Mouse (Mus musculus) layer of hippocampus, adult 18-20 months (tissue): ENCODE measurements around the gene Macrod2. TPM values are rescaled to one million over a fixed set of nuclear protein-coding genes. Genes with fewer than 3 reads are reported as not detected.

Source experiments
- DNase-seq, 2 experiments: peaks; one replicate each; pipeline ENCODE4 v3.0.0; 2022; ENCODE audit warnings: low spot score in 2 of 2
- total RNA-seq, 2 experiments: library from RNA; stranded (reverse); gene quantifications; 2 replicates each; pipeline ENCODE4 v1.2.3; 2021

Macrod2 gene
- total RNA-seq, 2 experiments from 2014 or later: 48.7 to 52.0 TPM

GRCm38 (mm10) chr2:140898408-140898985 is 503.4 kb downstream of the Macrod2 start:
- no peak for DNase-seq

GRCm38 (mm10) chr2:140905331-140905730 is 510.2 kb downstream of the Macrod2 start:
- no peak for DNase-seq

- DNase-seq: no peak
Measured at GRCm38 (mm10) chr2:140906123-140906522, 511.0 kb downstream of the Macrod2 start.

GRCm38 (mm10) chr2:140911463-140911862 is 516.4 kb downstream of the Macrod2 start:
- no peak for DNase-seq

- no peak for DNase-seq
Measured at GRCm38 (mm10) chr2:140912179-140912578, 517.1 kb downstream of the Macrod2 start.

- no peak for DNase-seq
Measured at GRCm38 (mm10) chr2:140912931-140913330, 517.8 kb downstream of the Macrod2 start.

DNA sequence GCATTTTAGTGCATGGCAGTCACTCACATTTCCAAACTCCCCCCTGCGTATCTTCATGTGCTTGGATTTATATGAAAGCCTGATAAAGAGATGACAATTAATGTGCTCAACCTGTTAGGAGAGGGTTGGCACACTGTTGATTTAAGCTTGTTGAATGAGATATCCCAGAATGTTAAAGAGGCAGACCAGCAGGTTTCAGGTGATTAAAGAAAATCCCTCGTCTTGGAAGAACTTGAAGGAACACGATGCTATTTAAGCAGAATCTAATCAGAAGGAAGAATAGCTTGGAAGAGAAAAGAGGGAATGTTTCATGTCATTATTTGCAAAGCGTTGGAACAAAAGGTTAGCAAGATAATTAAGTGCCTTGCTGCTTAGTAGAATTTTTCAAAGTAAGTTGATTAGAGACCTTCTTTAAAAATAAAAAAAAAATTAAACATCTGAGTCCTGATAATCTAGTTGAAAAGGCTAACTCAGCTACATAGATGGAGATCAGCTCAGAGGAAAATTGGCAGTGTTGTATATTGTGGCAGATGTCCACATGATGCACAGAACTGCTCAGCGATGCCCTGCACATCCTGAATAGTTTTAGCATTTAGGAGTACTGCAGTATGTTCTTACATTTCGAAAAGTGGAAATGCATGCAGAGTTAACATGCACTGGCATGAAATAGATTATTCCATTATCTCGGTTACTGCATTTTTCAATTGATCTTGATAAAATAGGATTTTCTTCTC is 518.7 kb downstream of the Macrod2 start:
- DNase-seq: peak in 1 of 2 experiments; percentile 41

DNA sequence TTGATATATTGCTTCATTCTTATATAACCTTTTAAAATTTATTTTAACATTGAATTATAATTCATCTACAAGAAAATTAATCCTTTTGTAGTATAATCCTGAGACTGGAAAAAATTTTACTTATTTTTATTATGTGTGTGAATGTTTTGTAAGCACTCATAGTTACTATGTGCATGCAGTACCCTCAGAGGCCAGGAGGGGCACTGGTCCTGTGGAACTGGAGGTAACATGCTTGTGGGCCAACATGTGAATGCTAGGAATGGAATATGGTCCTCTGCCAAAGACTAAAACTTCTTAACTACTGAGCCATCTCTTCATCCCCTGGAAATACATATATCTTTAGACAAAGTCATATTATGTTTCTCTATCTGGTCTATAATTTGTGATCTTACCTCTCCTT is 531.8 kb downstream of the Macrod2 start:
- no peak for DNase-seq

DNA sequence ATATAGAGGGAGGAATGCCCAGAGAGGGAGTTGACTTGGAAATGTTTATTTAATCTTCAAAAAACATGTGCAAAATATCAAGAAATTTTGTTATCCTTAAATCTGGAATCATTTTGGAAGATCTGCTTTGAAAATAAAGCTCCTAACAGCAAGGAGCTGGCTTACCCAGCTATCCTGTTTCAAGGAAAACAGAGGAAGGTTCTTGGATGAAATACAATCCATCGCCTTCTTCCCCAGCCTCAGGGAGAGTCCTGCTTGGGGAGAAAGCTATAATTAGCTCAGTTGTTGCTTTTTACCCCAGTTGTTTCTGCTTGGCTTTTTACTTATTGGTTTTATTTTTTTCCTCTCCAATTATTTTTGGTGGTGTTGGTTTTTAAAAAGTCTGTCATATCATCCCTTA is 539.4 kb downstream of the Macrod2 start:
- no peak for DNase-seq

DNA sequence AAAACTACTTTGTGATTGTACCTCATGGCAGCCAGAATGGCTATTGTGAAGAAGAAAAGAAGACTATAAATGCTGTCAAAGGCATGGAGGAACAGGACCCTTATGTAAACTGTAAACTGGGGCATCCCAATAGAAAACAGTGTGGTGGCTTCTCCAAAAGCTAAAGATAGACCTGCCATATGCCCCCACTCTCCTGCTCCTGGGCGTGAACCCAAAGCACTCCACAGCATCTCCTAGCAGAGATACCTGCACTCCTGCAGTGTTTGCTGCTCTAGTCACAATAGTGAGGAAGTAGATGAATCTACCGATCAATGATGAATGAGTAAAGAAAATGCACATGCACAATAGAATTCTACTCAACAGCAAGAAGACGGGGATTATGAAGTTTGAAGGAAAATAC is 554.4 kb downstream of the Macrod2 start:
- DNase-seq: no peak

- DNase-seq: peak in 1 of 2 experiments; percentile 43
Measured at GRCm38 (mm10) chr2:140959246-140959645, 564.1 kb downstream of the Macrod2 start.

DNA sequence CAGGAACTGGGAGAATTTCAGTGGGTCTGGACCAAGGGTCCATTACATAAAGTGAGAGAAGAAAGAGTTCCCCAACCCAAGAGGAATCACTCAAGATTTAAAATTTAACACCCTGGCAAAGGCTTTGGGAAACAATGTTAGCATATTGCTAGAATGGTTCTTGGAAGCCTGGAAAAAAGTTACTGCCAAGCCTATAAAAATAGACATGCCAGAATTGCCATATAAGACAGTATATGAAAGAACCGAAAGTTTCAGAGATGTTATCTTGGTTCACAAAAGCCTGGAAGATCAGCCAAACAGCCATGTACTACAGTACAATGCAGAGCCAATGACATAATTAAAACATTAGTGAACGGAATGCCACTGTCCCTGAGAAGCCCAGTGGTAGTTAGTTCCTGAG is 575.1 kb downstream of the Macrod2 start:
- no peak for DNase-seq

DNA sequence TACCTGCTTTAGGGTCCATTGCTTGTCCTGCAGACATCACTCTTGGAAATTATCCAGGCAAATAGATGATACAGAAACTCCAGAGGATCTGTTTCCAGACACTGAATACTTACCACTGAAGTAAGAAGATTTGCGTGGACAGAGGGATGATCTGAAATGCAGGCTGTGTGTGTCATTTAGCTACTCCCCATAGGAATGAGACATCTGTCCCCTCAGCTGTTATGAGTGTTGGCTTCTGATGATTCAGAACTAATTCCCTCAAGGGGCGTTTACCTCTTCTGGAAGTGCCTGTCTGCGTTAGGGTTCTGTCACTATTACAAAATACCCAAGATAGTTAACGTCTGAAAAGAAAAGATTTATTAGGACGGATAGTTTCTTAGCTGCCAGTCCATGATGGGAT is 576.7 kb downstream of the Macrod2 start:
- DNase-seq: peak; percentile 6 to 18

DNA sequence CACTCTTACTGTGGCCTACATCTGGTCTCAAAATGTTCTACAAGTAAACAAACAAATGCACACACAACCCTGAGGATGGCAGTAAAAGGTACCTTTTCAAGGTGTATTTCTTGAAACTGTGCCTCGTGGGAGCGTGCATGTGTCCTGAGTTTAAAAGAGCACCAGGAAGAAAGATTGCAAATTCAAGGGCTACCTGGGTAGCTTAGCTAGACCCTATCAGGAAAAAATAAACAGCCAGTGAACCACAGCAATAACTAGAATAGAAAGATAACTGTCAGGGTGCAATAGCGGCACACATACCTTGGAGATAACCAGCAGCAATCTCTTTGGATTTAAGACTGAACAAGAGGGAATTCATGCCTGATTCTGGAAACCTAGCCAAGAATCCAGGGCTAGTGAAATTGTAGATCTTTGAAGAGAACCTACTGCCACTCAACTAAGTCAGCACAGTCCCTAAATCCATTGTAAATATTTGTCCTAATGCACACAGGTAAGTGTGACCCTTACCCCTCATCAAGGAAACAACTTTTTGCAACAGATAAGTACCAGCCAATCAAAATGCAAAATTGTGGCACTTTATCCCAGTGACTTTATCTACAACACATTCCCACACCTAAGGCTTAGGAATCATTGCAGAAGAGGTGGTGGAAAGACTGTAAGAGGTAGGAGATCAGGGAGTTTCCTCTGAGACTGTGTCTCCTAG is 590.7 kb downstream of the Macrod2 start:
- no peak for DNase-seq

GRCm38 (mm10) chr2:141003846-141004245 is 608.7 kb downstream of the Macrod2 start:
- no peak for DNase-seq

GRCm38 (mm10) chr2:141004326-141004725 is 609.2 kb downstream of the Macrod2 start:
- no peak for DNase-seq

DNA sequence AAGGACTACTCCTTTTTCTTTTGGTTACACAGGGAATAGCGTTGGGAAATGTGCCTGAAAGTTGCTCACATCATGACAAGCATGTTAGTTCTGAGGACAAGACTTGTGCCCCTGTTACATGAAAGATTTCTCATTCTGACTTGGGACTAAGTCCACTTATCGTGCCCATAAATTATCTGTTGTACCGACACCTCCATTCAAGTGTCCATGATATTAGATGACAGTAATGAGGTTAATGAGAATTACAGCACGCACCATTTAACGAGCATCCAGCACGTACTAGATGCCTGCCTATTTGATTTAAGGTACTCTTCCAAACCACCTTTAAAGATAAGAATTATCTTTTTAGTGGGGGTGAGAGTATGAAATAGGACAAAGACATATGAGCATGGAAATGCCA is 610.5 kb downstream of the Macrod2 start:
- no peak for DNase-seq

DNA sequence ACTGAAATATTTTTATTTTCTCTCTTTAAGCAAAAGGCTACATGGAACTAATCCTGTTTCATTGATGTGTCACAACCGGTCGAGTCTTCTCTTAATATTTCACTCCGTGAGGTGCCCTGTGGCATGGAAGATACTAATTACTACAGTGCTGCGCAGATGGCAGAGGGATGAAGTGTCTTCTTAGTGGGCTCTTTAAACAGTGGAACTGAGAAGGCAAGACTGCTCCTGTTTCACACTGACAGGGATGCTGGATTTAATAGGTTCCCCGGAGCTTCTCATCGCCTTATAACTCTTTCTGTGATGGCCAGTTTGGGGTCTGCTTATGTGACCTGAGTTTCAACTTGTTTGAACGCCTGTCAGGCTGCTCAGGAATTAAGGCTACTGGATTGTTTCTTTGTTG is 612.6 kb downstream of the Macrod2 start:
- no peak for DNase-seq

DNA sequence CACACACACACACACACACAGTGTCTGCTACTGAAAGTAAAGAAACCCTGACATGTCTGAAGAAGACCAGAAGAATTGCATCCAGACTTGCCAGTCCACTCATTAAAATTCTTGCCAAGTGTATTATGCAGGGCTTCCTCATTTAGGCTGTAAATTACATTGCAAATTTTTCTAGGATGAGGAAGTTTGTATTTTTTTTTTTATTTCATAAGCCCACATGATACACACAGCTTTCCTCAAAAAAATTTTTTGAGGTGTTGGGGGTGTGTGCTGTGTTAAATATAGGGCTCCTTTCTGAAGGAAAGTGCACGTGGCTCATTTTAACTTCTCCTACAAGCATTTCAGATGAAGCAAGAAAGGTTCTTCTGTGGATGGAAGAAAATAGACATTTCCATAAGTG is 613.3 kb downstream of the Macrod2 start:
- DNase-seq: no peak

- DNase-seq: no peak
Measured at GRCm38 (mm10) chr2:141013443-141014165, 618.5 kb downstream of the Macrod2 start.

GRCm38 (mm10) chr2:141022971-141023370 is 627.9 kb downstream of the Macrod2 start:
- DNase-seq: no peak

- DNase-seq: no peak
Measured at GRCm38 (mm10) chr2:141023916-141024315, 628.8 kb downstream of the Macrod2 start.
